Mouse (Mus musculus): ENCODE measurements at regions not wholly inside any gene's neighbourhood (a gene's known extent, or its start where the extent isn't known, plus 50 kb on each side); places are given as distances from the start of the nearest gene placed in this dataset.
A peak's percentile ranks its signal among the peaks of the same experiment; 100 is the strongest.

GRCm38 (mm10) chr15:87107701-87108100 lies 436.4 kb upstream of the Fam19a5 start:
- no peak for ATAC-seq (ENCODE audit: low FRiP score)
- Histone ChIP-seq H3K27ac (ENCODE audit: low read depth, low read length) (no peak overlapping the region), H3K36me3 (ENCODE audit: insufficient read depth, low read length) (no peaks in the 10 kb centered on the region), H3K4me2 (ENCODE audit: low read depth, low read length, poor library complexity, severe bottlenecking) (no peak overlapping the region), H3K9ac (replicated peaks; ENCODE audit: low read length, poor library complexity, severe bottlenecking) (no peak overlapping the region), H3K27me3 (ENCODE audit: insufficient read depth, low read length) (no peaks in the 10 kb centered on the region), H3K4me1 (ENCODE audit: insufficient read depth, low read length) (no peaks in the 10 kb centered on the region), H3K4me3 (ENCODE audit: low read depth, low read length) (no peak overlapping the region), H3K9me3 (ENCODE audit: low read length) (no peaks in the 10 kb centered on the region)
- no peak for DNase-seq (ENCODE audit: low spot score)
- TF ChIP-seq CTCF (IDR thresholded peaks at IDR 0.05) = no peak
- 75% methylated on average over 4 of the region's 4 CpGs for WGBS

DNA sequence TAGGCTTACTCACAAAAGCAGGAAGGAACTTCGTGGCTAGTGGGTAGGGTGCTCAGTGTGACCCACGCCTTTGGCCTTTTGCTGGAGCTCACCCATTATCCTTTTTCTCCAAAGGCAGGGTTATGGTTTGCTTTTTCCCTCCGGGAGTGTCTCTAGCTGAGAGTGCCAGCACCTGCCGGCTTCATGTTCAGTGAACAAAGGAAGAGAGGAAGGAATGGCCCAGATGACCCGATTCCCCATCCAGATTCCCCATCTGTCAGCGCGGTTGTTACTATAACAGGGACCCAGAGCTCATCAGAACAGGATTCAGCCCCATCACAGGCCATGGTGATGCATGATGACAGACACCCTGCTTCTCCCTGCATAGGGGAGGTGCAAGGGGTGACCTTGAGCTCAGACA lies 435.7 kb upstream of the Fam19a5 start:
- DNase-seq (ENCODE audit: low spot score) (no peak), ATAC-seq (ENCODE audit: low FRiP score) (no peak)
- Histone ChIP-seq H3K4me1 (ENCODE audit: insufficient read depth, low read length) (no peaks in the 10 kb centered on the region), H3K4me3 (ENCODE audit: low read depth, low read length) (no peak overlapping the region), H3K27me3 (ENCODE audit: insufficient read depth, low read length) (no peaks in the 10 kb centered on the region), H3K9me3 (ENCODE audit: low read length) (no peaks in the 10 kb centered on the region), H3K9ac (replicated peaks; ENCODE audit: low read length, poor library complexity, severe bottlenecking) (no peak overlapping the region), H3K4me2 (ENCODE audit: low read depth, low read length, poor library complexity, severe bottlenecking) (no peak overlapping the region), H3K27ac (ENCODE audit: low read depth, low read length) (no peak overlapping the region), H3K36me3 (ENCODE audit: insufficient read depth, low read length) (no peaks in the 10 kb centered on the region)
- WGBS = 78% methylated on average over 7 of the region's 7 CpGs
- TF ChIP-seq CTCF (IDR thresholded peaks at IDR 0.05) = no peak

DNA sequence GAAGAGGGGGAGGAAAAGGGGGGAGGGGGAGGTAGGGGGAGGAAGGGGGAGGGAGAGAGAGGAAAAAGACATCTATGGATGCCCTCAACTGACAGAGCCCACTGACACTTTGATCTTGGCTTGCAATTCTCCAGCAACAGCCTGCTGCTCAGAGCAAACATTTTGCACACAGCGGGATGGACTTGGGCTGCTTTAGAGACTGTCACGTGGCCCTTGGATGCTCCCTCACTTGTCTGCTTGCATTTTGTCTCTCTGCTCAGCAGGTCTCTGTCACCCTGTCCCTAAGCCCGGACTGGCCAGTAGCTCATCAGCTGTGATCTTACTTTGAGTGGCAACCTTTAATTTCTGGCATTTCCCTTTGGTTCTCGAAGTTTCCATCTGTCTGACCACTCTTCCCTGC lies 421.4 kb upstream of the Fam19a5 start:
- no peaks in the 10 kb centered on the region for H3K27me3 ChIP-seq (ENCODE audit: insufficient read depth, low read length)
- DNase-seq (ENCODE audit: low spot score) (no peak), ATAC-seq (ENCODE audit: low FRiP score) (no peak)
- TF ChIP-seq CTCF (IDR thresholded peaks at IDR 0.05) = no peak
- no peak overlapping the region for H3K4me2 ChIP-seq (ENCODE audit: low read depth, low read length, poor library complexity, severe bottlenecking)
- no peak overlapping the region for H3K27ac ChIP-seq (ENCODE audit: low read depth, low read length)
- WGBS = 20% methylated on average over 4 of the region's 4 CpGs
- H3K9me3 ChIP-seq (ENCODE audit: low read length) = no peaks in the 10 kb centered on the region
- H3K4me1 ChIP-seq (ENCODE audit: insufficient read depth, low read length) = no peaks in the 10 kb centered on the region
- no peak overlapping the region for H3K9ac ChIP-seq (replicated peaks; ENCODE audit: low read length, poor library complexity, severe bottlenecking)
- H3K36me3 ChIP-seq (ENCODE audit: insufficient read depth, low read length) = no peaks in the 10 kb centered on the region
- H3K4me3 ChIP-seq (ENCODE audit: low read depth, low read length) = no peak overlapping the region

DNA sequence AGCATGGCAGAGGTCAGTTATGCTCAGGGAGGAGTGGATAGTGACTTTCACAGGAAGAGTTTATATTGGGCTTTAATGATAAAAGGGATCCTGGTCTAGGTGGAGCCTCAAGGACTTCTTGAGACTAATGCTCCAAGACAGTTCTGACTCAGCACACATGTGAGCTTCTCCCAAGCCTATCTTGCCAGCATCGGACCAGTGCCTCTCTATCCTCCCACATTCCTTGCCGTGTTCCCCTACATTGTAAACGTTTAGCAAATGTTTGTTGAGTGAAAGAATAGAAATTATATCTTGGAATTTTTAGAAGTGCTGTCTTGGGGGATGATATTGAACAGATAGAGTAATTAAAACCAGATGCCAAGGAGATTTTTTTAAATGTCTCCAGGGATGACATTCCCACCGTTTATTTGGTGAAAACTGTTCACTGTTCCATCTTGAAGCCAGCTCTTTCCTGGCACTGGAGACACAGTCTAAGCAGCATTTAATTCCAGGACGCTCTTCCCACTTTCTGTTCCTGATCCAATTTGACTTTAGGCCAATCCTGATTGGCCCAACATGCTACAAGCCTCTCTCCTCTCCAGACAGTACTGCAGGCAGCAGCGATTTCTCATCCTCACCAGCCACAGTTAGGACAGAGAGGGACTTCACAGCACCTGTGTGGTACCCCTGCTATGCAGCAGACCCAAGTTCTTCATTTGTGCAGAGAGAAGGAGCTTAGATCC lies 418.5 kb upstream of the Fam19a5 start:
- Histone ChIP-seq H3K9ac (replicated peaks; ENCODE audit: low read length, poor library complexity, severe bottlenecking) (no peak overlapping the region), H3K36me3 (ENCODE audit: insufficient read depth, low read length) (no peaks in the 10 kb centered on the region), H3K4me1 (ENCODE audit: insufficient read depth, low read length) (no peaks in the 10 kb centered on the region), H3K27ac (ENCODE audit: low read depth, low read length) (no peak overlapping the region), H3K4me3 (ENCODE audit: low read depth, low read length) (no peak overlapping the region), H3K4me2 (ENCODE audit: low read depth, low read length, poor library complexity, severe bottlenecking) (no peak overlapping the region), H3K9me3 (ENCODE audit: low read length) (no peaks in the 10 kb centered on the region), H3K27me3 (ENCODE audit: insufficient read depth, low read length) (no peaks in the 10 kb centered on the region)
- ATAC-seq (ENCODE audit: low FRiP score) (no peak), DNase-seq (ENCODE audit: low spot score) (peak; percentile 46)
- TF ChIP-seq CTCF (IDR thresholded peaks at IDR 0.05) = no peak
- 65% methylated on average over 6 of the region's 6 CpGs for WGBS

GRCm38 (mm10) chr15:87138870-87139269 lies 405.2 kb upstream of the Fam19a5 start:
- no peak for ATAC-seq (ENCODE audit: low FRiP score)
- Histone ChIP-seq H3K4me3 (ENCODE audit: low read depth, low read length) (no peak overlapping the region), H3K4me2 (ENCODE audit: low read depth, low read length, poor library complexity, severe bottlenecking) (no peak overlapping the region), H3K4me1 (ENCODE audit: insufficient read depth, low read length) (no peaks in the 10 kb centered on the region), H3K27ac (ENCODE audit: low read depth, low read length) (no peak overlapping the region), H3K9me3 (ENCODE audit: low read length) (no peaks in the 10 kb centered on the region), H3K36me3 (ENCODE audit: insufficient read depth, low read length) (no peaks in the 10 kb centered on the region), H3K9ac (replicated peaks; ENCODE audit: low read length, poor library complexity, severe bottlenecking) (no peak overlapping the region), H3K27me3 (ENCODE audit: insufficient read depth, low read length) (no peaks in the 10 kb centered on the region)
- peak; percentile 19 for DNase-seq (ENCODE audit: low spot score)
- no peak for TF ChIP-seq CTCF (IDR thresholded peaks at IDR 0.05)

GRCm38 (mm10) chr15:87169136-87169535 lies 375.0 kb upstream of the Fam19a5 start:
- TF ChIP-seq CTCF (IDR thresholded peaks at IDR 0.05) = no peak
- Histone ChIP-seq H3K9me3 (ENCODE audit: low read length) (no peaks in the 10 kb centered on the region), H3K4me1 (ENCODE audit: insufficient read depth, low read length) (no peaks in the 10 kb centered on the region), H3K4me3 (ENCODE audit: low read depth, low read length) (no peak overlapping the region), H3K9ac (replicated peaks; ENCODE audit: low read length, poor library complexity, severe bottlenecking) (no peak overlapping the region), H3K36me3 (ENCODE audit: insufficient read depth, low read length) (no peaks in the 10 kb centered on the region), H3K27me3 (ENCODE audit: insufficient read depth, low read length) (no peaks in the 10 kb centered on the region), H3K4me2 (ENCODE audit: low read depth, low read length, poor library complexity, severe bottlenecking) (no peak overlapping the region), H3K27ac (ENCODE audit: low read depth, low read length) (no peak overlapping the region)
- 82% methylated on average over 5 of the region's 5 CpGs for WGBS
- no peak for DNase-seq (ENCODE audit: low spot score)
- ATAC-seq (ENCODE audit: low FRiP score) = no peak

All from midbrain, postnatal 0 days (tissue).